Mouse (Mus musculus) heart, postnatal 10 days (tissue): Measurements from ENCODE around the gene Klk7. TPM values are rescaled to one million over a fixed set of nuclear protein-coding genes. Genes with fewer than 3 reads are reported as not detected.

Source experiments
- total RNA-seq, 2 experiments: library from RNA; stranded (reverse); gene quantifications; 2 replicates each; pipeline ENCODE4 v1.2.3; 2021

Gene Klk7
- total RNA-seq, 2 experiments from 2014 or later, result not detected

Other genes starting within 250 kb of the Klk7 start
- 1 to 10 TPM in 1 of 2 experiments, under 1 TPM in 1; 0.81 to 1.5 TPM for gene Zfp658, start 249.0 kb upstream of the Klk7 start, total RNA-seq
- gene Zfp719, start 231.7 kb upstream of the Klk7 start, total RNA-seq, result 1 to 10 TPM; 9.2 to 9.5 TPM
- not detected for gene Zfp819, start 204.1 kb upstream of the Klk7 start, total RNA-seq
- gene Ceacam18, start 176.6 kb upstream of the Klk7 start, total RNA-seq, result not detected
- gene Siglece, start 151.1 kb upstream of the Klk7 start, total RNA-seq, result under 1 TPM; 0.81 to 0.94 TPM
- gene Ctu1, start 139.3 kb upstream of the Klk7 start, total RNA-seq, result 1 to 10 TPM; 4.8 to 5.4 TPM
- not detected for gene Klk14, start 120.9 kb upstream of the Klk7 start, total RNA-seq
- gene Klk13, start 98.7 kb upstream of the Klk7 start, total RNA-seq, result not detected
- not detected for gene Klk12, start 42.4 kb upstream of the Klk7 start, total RNA-seq
- not detected for gene Klk11, start 36.7 kb upstream of the Klk7 start, total RNA-seq
- gene Klk10, start 30.3 kb upstream of the Klk7 start, total RNA-seq, result not detected
- not detected for gene Klk9, start 19.4 kb upstream of the Klk7 start, total RNA-seq
- 10 to 100 TPM; 13.0 to 19.9 TPM for gene Klk8, start 13.7 kb upstream of the Klk7 start, total RNA-seq
- not detected for gene Klk6, start 13.2 kb downstream of the Klk7 start, total RNA-seq
- not detected for gene Klk5, start 30.7 kb downstream of the Klk7 start, total RNA-seq
- gene Klk4, start 69.9 kb downstream of the Klk7 start, total RNA-seq, result not detected
- gene Klk15, start 122.4 kb downstream of the Klk7 start, total RNA-seq, result not detected
- gene Klk1b8, start 139.4 kb downstream of the Klk7 start, total RNA-seq, result not detected
- not detected for gene Klk1b1, start 155.5 kb downstream of the Klk7 start, total RNA-seq
- not detected for gene Klk1b9, start 164.8 kb downstream of the Klk7 start, total RNA-seq
- gene Klk1b11, start 184.6 kb downstream of the Klk7 start, total RNA-seq, result not detected
- gene Klk1b26, start 200.9 kb downstream of the Klk7 start, total RNA-seq, result not detected
- gene Klk1b27, start 241.0 kb downstream of the Klk7 start, total RNA-seq, result not detected